Mouse (Mus musculus): Measurements from ENCODE around the gene Tbc1d10b.

- TF ChIP-seq CTCF (IDR thresholded peaks at IDR 0.05; ENCODE audit: borderline replicate concordance, control insufficient read depth, extremely low read depth, insufficient read depth, low read length, poor library complexity) (no peak), POLR2A (IDR thresholded peaks at IDR 0.05; ENCODE audit: control insufficient read depth, extremely low read depth, insufficient read depth, low read length, poor library complexity) (no peak)
Observed at GRCm38 (mm10) chr7:127223515-127224478, 15.5 kb upstream of the Tbc1d10b start.
